Mouse (Mus musculus) cortical plate, adult 2 months (tissue): ENCODE measurements at regions not wholly inside any gene's neighbourhood (a gene's known extent, or its start where the extent isn't known, plus 50 kb on each side); places are given as distances from the start of the nearest gene placed in this dataset.

Experiments
- CTCF ChIP-seq: fragments of 200-500 bp; IDR thresholded peaks from 2 replicates; pipeline ENCODE4 v1.5.1; 2011; ENCODE audit warnings: mild to moderate bottlenecking, control low read depth, low read length; ENCODE audit not compliant: insufficient read depth; ENCODE audit errors: extremely low read depth
- POLR2A ChIP-seq: fragments of 200-500 bp; IDR thresholded peaks from 2 replicates; pipeline ENCODE4 v1.6.1; 2011; ENCODE audit warnings: mild to moderate bottlenecking, low read length, control low read depth; ENCODE audit not compliant: insufficient read depth; ENCODE audit errors: extremely low read depth

- no peak for TF ChIP-seq CTCF
- no peak for TF ChIP-seq POLR2A
Observed at GRCm38 (mm10) chr12:33692870-33693269, 235.4 kb upstream of the Ferd3l start.
